Mouse (Mus musculus): ENCODE measurements around the gene Nap1l4. TPM values are rescaled to one million over a fixed set of nuclear protein-coding genes. Genes with fewer than 3 reads are reported as not detected.

Gene Nap1l4
- total RNA-seq, 1 experiment, result 123 TPM

DNA sequence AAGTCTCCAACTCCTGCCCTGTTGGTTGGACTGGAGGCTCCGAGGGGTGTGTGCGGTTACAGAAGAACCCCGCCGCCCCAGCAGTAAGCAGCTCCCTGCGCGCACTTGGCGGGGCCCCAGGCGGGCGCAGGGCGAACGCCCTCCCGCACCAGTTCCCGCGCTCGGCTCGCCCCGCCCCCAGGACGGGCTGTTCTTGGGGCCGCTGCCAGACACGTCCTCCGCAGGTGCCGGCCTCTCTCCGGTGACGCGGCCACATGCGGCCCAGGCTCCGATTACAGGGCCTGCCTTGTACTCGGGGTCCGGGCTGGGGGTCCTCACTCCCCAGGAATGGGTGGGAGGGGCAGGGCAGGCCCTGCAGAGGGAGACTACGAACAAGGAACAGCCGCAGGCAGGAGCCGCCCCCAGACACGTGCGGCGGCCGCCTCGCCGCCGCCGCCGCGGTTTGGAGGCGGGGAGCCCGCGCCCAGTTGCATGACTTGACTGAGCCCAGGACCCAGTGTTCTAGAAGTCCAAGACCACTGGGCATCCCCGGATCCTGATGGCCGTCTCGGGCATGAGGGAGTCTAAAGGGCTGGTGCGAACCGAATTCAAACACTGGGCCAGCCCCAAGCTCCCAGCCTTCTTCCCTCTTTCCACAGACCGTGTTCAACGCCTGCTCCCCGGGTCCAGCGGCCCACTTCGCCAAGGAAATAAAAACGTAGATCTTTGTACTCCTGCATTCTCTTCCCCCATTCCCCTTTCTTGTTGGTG, 83.9 kb downstream of the Nap1l4 start:
- no peak for TF ChIP-seq ZNF384 (IDR thresholded peaks at IDR 0.05; ENCODE audit: low read depth, low read length)
- no peak for TF ChIP-seq HCFC1 (IDR thresholded peaks at IDR 0.05; ENCODE audit: borderline replicate concordance, insufficient read depth, low read length)
- TF ChIP-seq ZC3H11A (IDR thresholded peaks at IDR 0.05; ENCODE audit: borderline replicate concordance, low read depth, low read length), result no peak
- no peak for TF ChIP-seq MAFK (IDR thresholded peaks at IDR 0.05; ENCODE audit: insufficient read depth, low read depth, low read length)
- no peak for TF ChIP-seq CHD2 (IDR thresholded peaks at IDR 0.05; ENCODE audit: low read depth, low read length)
- in situ Hi-C loops (cut with MboI; ENCODE audit: low sequenced_read_pairs in 2 of 2, unreplicated experiment in 2 of 2), result loop anchor here (5.0 kb wide), 2 partner anchors 308 to 313 kb away; no protein-coding TSS in a partner anchor
- H3K4me1 ChIP-seq (ENCODE audit: control insufficient read depth in 2 of 2, insufficient read depth in 2 of 2, low read length in 2 of 2, poor library complexity in 1 of 2), result peaks cover 0 to 23% of the 10 kb centered on the region in 2 experiments; a peak in 2 of 4 replicates
- H3K36me3 ChIP-seq (ENCODE audit: control insufficient read depth, insufficient read depth, low read length, poor library complexity, severe bottlenecking), result no peaks in the 10 kb centered on the region
- peak overlapping the region; percentile 54; the same call in 1 of the 2 replicates for H3K9ac ChIP-seq (ENCODE audit: insufficient read depth, low read depth, low read length, poor library complexity, severe bottlenecking)
- no peak overlapping the region for H3K27ac ChIP-seq (ENCODE audit: insufficient read depth, low read depth, low read length, poor library complexity, severe bottlenecking)
- peak overlapping the region; percentile 57 to 66 for H3K4me3 ChIP-seq (ENCODE audit: insufficient read depth in 1 of 2, low read depth in 1 of 2, low read length in 2 of 2, poor library complexity in 1 of 2, severe bottlenecking in 1 of 2)
- H3K9me3 ChIP-seq (ENCODE audit: control insufficient read depth, insufficient read depth, low read depth, low read length), result no peaks in the 10 kb centered on the region
- no peak for DNase-seq (ENCODE audit: low read depth, low spot score)

- in situ Hi-C loops (cut with MboI; ENCODE audit: low sequenced_read_pairs in 2 of 2, unreplicated experiment in 2 of 2), result no loop called here
- Histone ChIP-seq H3K4me3 (ENCODE audit: insufficient read depth in 1 of 2, low read depth in 1 of 2, low read length in 2 of 2, poor library complexity in 1 of 2, severe bottlenecking in 1 of 2) (no peak overlapping the region), H3K9me3 (ENCODE audit: control insufficient read depth, insufficient read depth, low read depth, low read length) (no peaks in the 10 kb centered on the region)
Measured at GRCm38 (mm10) chr7:143463865-143464415, 85.0 kb downstream of the Nap1l4 start.

More at GRCm38 (mm10) chr7:143463865-143464415, 85.0 kb downstream of the Nap1l4 start:
- Histone ChIP-seq H3K36me3 (ENCODE audit: control insufficient read depth, insufficient read depth, low read length, poor library complexity, severe bottlenecking) (no peaks in the 10 kb centered on the region), H3K4me1 (ENCODE audit: control insufficient read depth in 2 of 2, insufficient read depth in 2 of 2, low read length in 2 of 2, poor library complexity in 1 of 2) (peaks cover 0 to 23% of the 10 kb centered on the region in 2 experiments; a peak in 2 of 4 replicates), H3K9ac (ENCODE audit: insufficient read depth, low read depth, low read length, poor library complexity, severe bottlenecking) (no peak overlapping the region), H3K27ac (ENCODE audit: insufficient read depth, low read depth, low read length, poor library complexity, severe bottlenecking) (no peak overlapping the region)
- peak; percentile 79 for DNase-seq (ENCODE audit: low read depth, low spot score)
- no peak for TF ChIP-seq HCFC1 (IDR thresholded peaks at IDR 0.05; ENCODE audit: borderline replicate concordance, insufficient read depth, low read length)
- TF ChIP-seq ZC3H11A (IDR thresholded peaks at IDR 0.05; ENCODE audit: borderline replicate concordance, low read depth, low read length), result peak; percentile 78; the same call in 1 of the 2 replicates

Other genes starting within 250 kb of the Nap1l4 start
- gene Cdkn1c, start 88.1 kb downstream of the Nap1l4 start, total RNA-seq (2012; rRNA removed), result 57.9 and 85.6 TPM in 2 replicates
- gene Slc22a18, start 75.4 kb downstream of the Nap1l4 start, total RNA-seq (2012; rRNA removed), result 1.5 and 4.6 TPM in 2 replicates
- 113 and 272 TPM in 2 replicates for gene Phlda2, start 46.0 kb downstream of the Nap1l4 start, total RNA-seq (2012; rRNA removed)
- 153 and 241 TPM in 2 replicates for gene Cars, start 51.0 kb upstream of the Nap1l4 start, total RNA-seq (2012; rRNA removed)
- gene Tnfrsf26, start 79.6 kb upstream of the Nap1l4 start, total RNA-seq (2012; rRNA removed), result 0.11 and 0.18 TPM in 2 replicates
- gene Tnfrsf22, start 100.6 kb upstream of the Nap1l4 start, total RNA-seq (2012; rRNA removed), result 12.9 and 18.7 TPM in 2 replicates
- 2.3 and 3.0 TPM in 2 replicates for gene Tnfrsf23, start 136.8 kb upstream of the Nap1l4 start, total RNA-seq (2012; rRNA removed)
- gene Osbpl5, start 207.9 kb upstream of the Nap1l4 start, total RNA-seq (2012; rRNA removed), result 7.6 and 13.6 TPM in 2 replicates
- gene Mrgprg, start 217.9 kb upstream of the Nap1l4 start, total RNA-seq (2012; rRNA removed), result not detected in 2 replicates
- 0.21 and 0.67 TPM in 2 replicates for gene Mrgpre, start 235.4 kb upstream of the Nap1l4 start, total RNA-seq (2012; rRNA removed)